Mouse (Mus musculus) mesoderm, embryonic 11.5 days (tissue): ENCODE results near the gene Arf1.

Source experiments
- DNase-seq: peaks from one replicate; pipeline ENCODE4 v3.0.0-alpha.2; 2012; ENCODE audit warnings: low read depth, low spot score

Gene Arf1

DNA sequence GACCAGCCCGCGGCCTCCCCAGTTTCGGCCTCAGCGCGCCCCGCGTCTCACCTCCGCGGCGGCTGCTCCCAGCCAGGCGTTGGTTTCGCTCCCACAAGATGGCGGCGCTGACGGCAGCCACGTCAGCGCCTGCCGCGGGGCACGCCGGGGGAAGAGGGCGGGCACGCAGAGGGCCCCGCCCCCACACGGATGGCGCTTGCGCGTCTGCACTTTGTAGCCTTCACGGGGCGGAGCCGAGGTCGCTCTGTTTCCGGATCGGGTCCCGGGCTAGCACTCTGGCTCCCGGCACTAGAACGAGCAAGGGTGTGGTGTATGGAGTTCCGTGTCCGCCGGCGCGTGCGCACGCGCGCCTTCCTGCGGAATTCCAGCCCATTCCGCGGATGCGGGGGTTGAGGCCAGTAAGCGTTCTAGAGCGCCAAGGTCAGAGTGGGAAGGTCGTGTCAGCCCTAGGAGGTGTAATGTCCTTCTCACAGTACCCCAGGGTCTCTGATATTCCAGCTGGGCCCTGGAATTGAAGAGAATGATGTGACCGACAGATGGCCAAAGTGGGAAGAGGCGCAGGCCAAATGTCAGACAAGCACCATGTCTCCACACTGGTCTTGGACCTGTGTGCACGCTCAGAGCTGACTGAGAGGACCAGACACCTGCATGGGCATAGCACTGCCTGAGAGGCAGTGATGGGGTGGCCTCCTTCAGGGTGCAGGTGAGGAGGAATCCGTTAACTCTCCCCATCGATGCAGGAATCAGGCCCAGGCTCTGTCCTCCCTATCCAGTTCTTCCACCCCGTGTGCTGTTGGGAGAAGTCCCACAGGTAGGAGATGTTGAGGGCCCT is at the start of gene Arf1:
TSS of gene Arf1 (minus strand) at position 149 of the 832 bp plus-strand sequence.
- DNase-seq, result peak; percentile 98

DNA sequence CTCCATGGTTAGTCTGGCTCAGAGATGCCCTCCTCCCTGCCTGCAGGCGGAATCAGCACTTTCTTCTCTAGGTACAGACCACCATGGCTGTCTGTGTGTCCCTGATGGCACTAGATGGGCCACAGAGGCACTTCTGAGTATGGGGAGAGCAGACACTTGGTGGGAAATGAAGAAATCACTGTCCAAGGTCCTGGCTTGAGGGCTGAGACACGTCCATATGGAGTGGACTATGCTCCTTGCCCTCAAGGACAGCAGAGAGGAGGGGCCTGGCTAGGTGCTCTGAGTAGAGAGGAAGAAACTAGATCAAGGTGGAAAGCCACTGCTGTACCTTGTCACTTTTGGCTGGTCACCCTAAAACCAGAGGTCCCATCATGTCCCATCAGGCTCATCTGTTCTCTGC is 48.8 kb upstream of the Arf1 start:
- DNase-seq, result no peak

DNA sequence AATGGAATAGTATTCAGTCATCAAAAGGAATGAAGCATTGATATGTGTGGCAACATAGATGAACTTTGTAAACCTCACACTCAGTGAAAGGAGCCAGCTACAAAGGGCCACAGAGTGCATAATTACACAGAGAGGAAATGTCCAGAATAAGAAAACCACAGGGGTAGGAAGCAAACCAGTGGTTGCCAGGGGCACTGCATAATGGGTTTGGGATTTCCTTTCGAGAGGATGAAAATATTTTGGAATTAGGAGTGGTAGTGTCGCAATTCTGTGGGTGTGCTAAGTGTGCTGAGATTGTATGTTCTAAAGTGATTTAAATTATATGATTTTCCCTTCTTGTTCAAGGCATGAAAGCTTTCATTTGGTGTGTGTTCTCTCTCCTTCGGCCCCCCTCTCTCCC is 46.1 kb upstream of the Arf1 start:
- no peak for DNase-seq

DNA sequence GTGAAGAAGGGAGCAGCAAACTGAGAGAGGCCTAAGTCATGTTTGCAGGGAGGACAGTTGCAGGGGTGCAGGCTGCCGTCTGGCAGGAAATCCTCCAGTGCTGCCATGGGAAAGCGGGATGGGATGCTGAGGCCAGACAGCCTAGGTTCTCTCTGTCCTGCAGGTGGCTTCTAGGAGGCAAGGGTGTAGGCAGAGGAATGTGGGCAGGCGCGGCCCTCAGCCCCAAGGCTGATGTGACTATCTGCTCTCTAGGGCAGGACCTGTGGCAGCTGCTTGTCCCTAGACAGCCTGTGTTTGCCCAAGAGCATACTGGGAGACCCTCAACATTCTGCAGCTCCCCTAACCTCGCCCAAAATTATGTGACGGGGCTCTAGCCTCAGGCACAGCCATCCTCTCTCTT is 38.7 kb upstream of the Arf1 start:
- no peak for DNase-seq

DNA sequence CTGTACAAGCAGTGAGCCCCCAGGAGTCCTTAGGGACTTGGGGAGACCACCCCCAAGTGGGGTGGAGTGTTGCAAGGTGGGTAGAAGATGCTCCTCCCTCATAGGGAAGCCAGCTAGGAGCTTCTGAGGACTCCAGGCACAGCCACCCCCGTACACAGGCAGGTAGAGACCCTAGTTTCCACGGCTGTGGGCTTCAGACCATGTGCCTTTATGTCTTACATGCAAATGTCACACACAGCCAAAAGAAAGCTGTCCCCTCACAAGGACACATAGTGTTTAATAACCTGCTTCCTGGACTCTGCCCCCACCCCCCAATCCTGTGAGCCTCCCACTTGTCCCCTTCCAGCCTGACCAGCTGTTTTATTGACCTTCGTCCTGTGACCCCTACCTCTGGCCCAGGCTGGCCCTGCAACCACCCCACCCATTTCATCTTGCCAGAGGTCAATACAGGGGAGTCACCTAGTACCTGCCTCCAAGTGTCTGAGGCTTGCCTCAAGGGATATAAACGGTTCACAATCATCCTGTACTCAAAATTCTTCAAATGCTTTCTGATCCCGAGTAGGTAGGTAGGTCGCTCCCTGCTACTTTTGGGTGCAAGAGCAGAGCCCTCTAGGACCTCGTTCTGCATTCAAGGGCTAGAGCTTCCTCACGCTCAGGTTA is 37.2 kb upstream of the Arf1 start:
- DNase-seq, result no peak

DNA sequence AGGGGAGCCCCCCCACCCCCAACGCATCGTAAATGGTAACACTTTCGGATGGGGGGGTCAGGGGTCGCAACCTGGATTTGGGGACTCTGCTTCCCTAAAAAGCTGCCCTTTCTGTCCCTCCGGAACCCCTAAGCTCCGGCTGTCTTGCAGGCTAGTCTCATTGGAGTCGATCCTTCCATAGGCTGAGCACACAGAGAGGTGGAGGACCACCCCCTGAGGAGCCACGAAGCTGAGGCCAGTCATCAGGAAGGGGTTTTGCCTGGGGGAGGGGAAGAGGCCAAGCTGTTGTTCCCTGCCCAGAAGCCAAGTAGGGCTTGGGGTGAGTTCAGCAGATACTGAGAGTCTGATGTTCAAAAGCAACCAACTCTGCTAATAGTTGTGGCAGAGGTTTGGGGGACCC is 36.5 kb upstream of the Arf1 start:
- DNase-seq, result peak; percentile 50

DNA sequence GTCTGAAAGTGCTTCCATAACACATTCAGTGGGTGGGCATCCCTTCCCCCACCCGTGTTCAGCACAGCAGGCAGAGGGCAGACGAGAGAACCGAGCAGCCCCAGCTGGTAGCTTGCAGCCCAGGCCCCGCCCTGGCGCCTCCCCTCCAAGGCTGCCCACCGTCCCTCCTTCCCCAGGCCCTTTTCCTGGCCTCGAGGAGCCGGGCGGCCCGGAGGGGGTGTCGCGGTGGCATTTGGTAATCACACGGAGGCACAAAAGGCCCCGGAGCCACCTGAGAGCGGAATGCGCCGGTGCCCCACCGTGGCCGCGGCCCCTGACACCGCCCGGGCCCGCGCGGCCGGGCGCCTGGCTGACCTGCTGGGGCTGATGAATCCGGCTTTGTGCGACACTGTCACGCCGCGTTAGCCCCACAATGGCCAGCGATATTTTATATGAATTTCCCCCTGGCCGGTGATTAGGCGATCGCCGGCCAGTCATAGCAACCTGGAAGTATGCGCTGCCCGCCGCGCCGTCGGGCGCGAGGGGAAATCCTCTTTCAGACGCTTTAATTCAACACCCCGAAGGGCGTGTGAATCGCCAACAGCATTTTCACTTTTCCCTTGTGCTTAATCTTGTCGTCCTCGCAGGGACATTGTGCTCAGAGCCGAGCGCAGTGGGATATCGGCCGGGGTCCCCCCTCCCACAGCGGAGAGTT is 35.9 kb upstream of the Arf1 start:
- peak; percentile 85 for DNase-seq

DNA sequence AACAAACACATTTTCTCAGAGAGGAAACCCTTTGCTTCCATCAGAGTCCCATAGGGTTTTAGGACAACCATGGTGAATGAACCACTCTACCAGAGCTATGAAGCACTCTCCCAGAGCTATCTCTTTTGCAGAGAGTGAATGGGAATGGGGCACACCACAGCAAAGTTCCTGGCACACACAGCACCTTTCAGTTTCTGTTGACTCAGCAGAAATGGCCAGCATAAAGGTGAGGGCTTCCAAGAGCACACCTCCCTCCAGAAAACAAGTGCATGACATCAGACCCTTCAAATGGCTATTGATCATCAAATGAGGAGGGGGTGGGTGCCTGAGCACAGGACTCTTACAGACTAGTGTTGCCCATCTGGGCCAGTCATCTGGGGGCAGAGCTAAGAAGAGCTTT is 34.2 kb upstream of the Arf1 start:
- DNase-seq, result no peak

DNA sequence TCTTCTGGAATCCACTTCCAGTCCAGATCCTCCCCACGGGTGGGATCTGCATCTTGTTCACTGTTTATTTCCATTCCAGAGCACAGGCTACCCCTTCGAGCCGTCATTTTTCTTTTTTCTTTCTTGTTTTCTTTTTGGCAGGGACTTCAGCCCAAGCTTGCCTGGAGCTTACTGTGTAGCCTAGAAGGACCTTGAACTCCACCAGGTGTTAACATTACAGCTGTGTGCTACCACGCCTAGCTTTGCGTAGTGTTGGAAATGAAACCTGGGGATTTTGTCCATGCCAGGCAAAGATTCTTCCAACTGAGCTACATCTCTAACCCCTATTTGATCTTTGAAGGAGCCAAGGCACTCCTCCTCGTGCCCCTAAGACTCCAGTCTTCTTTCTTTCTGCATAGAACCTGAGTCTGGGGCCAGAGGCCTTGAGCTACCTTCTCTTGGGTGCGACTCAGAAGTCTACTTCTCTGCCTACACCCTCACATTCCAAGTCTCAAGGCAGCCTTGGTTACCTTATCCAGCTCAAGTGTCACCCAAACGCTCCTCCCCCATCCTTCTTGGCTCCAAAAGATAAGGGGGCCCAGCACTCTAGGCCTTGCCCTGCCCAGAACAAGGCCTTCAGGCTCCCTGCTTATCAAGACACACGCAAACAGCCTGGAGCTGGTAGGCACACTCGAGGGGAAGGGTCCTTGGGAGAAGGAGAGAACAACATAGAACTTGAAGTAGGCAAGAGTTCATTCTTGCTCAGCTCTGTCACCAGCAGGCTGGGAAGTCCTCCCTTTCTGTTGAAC is 32.8 kb upstream of the Arf1 start:
- DNase-seq, result no peak

DNA sequence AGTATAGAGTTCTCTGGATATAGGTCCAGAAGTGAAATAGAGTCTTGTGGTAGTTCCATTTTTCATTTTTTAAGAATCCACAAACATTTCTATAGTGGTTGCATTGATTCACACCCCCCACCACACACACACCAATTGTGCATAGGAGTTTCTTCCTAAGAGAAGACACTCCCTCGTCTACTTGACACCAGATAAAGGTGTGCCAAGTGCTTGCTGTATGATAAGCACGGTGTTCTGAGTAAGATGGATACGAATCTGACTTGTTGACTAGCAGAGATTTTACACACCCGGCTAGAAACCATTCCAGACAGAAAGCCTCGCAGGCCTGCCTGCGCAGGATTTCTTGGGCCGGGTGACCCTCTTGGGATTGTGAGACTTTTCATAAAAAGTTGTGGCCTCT is 31.6 kb upstream of the Arf1 start:
- DNase-seq, result no peak

DNA sequence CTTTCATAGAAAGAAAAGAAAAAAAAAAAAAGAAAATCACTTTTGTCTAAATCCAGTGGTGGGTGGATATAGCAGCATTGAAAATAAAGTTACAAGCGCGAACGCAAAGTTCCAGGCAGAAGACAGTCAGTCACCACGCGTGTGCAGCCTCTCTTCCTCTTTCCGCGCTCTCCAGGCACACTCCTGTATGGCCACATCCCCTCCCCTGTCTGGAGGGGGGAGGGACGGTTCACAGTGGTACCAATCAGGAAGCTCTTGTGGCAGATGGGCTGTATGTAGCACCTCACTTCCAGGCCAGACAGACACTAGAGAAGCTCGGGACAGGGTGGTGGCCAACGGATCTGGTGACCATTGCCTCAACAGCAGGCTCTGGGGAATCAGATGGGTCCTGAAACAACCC is 20.0 kb upstream of the Arf1 start:
- DNase-seq, result no peak

DNA sequence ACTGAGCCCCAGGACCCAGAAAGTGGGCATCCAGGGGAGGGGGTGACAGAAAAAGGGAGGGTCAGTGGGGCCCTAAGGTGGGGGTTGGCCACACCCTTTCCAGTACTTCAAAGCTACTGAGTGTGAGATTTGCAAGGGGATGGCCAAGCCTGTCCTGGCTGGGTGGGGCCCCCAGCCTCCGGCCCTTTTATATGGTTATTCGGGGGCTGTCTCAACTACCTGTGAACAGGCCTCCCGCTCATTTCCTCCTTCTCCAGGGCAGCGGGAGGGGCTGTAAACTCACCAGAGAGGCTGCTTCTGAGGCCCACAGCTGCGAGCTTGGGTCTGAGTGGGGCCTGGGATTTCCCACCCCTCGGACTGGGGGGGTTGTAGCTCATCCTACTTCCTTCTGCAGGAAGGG is 15.8 kb upstream of the Arf1 start:
- DNase-seq, result no peak

DNA sequence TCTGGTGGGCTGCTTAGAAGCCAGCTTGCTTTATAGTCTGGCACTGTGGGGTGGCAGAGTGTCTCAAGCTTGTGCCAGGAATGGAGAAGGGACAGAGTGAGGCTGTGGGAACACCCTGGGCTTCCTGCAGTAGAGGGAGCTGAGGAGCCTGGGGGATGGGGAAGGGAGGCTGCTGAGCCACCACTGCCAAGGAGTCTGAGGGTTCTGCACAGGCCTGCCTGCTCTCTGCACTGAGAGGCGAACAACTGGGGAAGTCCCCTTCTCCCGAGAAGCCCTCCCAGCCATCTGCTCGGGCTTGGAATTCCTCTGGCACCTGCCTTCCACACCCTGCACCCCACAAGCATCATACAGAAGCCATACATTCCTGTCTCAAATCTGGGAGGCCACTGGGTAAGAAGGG is 13.8 kb upstream of the Arf1 start:
- no peak for DNase-seq

DNA sequence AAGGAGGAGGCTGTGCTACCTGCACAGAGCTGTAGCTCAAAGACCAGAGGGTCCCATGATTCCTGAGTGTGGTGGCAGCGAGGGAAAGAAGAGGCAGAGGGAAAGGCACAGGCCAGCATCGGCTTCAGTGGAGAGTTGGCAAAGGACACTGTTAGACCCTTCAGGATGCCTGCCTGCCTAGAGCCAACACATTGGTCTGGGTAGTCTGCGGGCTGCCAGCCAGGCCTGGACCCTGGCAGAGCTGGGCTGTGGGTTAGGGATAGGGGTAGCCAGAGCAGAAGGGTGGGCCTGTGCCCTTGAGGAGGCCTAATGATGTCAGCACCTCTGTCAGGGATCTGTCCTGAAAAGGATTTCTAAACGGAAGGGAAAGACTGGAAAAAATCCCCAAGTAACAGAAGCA is 11.7 kb upstream of the Arf1 start:
- no peak for DNase-seq

DNA sequence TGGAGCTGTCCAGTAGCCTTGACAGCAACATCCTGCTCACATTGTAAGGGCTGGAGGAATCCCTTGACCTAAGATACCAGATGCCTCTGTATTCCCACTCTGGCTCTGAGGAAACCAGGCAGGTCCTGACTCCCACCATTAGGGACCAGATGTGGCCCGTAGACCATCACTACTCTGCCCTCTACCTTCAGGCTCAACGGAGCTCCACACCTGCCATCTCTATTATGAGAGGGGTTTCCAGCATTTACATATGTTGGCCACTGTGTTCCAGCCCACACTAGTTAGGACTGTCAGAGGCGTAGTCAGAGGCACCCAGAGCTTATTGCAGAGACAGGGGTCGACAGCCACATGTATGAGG is 11.3 kb upstream of the Arf1 start:
- no peak for DNase-seq

DNA sequence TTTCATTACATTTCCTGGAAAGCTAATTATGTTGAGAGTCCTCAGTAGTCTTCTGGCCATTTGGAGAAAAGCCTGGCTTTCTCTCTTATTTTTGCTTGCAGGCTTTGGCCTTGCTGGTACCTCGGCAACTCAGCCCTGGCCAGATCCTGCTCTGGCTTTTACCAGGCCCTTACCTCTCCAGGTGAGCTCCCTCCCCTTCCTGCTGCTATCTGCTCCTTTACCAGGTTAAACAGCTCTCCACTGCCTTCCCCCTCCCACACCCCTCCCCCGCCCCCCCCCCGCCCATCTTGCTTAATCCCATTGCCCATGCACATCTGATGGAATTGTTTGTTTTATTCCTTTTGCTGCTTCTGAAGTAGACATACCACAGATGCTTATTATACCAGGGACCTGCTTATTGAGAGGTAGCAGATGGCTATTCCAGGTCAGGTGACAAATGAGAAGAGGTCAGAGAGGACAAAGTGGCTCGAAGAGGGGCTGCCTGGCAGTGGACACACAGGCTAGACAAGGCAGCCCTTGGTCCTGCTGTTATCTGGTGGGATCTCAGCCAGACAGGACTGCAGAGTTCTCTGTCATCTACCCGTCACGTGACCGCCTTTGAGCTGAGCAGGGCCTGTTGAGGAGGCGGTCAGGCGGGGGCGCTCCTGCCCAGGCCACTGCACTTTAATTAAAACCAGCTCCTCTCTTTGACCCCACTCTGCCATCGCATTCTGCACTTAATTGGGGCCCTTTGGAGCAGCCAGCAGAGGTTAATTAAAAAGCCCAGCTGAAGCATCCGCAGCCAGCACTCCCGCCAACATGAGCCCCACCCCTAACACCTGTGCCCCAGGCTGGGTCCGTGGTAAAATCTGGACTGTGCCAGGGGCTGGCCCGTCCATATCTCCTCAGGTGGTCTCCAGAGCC is 10.7 kb upstream of the Arf1 start:
- peak; percentile 61 for DNase-seq

DNA sequence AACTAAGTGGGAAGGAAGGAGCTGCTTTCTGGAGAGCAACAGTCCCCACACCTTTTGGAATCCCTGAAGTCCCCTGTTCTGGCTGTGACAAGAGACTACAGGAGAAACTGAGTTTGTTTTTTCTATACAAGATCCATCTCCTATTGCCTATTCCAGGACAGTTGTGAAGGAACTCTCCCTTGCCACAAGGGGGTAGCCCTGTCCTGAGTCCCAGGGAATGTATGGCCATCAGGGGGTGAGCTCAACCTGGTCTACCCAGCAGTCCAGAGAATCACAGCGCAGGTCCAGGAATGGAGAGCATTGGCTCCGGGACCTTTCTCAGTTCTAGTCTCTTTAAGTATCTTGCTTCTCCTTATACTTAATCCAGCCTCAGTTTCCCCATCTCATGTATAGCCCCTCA is 4.7 kb upstream of the Arf1 start:
- no peak for DNase-seq

DNA sequence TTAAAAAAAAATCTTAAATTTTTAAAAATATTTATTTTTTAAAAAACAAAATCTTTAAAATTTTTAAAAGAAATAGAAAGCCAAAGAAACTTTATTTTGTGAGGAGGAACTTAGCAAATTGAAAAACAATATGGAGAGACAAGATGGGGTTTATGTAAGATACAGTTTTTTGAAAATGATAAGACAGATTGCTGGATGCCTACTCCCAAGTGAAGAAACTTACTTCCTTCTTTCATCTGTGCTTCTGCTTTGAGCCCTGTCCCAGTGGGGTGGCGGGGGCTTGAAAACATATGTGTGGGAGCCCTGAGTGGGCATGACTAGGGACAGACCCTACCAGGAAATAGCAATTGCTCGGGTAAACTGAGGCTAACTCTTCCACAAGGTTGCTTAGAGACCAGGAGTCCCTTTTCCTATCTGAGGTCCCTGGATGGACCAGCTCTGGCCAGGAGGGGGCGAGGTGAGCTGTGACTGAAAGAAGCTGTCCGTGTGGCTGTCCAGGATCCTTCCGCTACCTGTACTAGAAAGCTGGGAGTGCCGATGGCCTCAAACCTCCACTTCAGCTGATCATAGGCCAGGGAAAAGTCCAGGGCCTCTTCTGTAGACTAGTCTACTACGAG is 2.2 kb upstream of the Arf1 start:
- DNase-seq, result peak; percentile 64

DNA sequence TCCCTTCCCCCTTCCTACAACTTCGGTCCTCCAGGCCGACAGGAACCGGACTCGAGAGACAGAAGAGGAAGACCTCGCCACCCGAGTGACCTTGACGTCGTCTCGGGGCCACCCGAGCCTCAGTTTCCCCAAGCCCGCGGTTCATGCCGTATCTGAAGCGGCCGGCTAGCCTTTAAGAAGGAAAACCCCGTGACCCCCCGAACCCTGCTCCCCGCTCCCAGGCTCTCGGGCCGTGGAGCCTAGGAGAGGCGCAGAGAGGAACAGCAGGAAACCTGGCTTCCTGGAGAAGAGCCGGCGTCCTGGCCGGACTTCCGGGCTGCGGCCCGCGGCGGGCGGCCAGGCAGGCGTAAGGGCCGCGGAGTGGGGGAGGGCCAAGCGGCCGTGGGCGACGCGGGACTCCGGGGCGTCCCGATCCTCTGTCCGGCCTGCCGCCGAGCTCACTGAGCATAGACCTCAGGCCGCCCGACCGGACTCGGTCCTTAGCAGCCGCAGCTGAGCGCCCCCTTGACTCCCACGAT is 407 bp downstream of the Arf1 start:
- DNase-seq, result no peak
